Mouse (Mus musculus): ENCODE results near the gene Timm23.
"Not testable (repeated sequence)": the region's sequence is repeated elsewhere in the genome, so short reads cannot be mapped to it uniquely, and the experiment has no call there.

Timm23 gene

DNA sequence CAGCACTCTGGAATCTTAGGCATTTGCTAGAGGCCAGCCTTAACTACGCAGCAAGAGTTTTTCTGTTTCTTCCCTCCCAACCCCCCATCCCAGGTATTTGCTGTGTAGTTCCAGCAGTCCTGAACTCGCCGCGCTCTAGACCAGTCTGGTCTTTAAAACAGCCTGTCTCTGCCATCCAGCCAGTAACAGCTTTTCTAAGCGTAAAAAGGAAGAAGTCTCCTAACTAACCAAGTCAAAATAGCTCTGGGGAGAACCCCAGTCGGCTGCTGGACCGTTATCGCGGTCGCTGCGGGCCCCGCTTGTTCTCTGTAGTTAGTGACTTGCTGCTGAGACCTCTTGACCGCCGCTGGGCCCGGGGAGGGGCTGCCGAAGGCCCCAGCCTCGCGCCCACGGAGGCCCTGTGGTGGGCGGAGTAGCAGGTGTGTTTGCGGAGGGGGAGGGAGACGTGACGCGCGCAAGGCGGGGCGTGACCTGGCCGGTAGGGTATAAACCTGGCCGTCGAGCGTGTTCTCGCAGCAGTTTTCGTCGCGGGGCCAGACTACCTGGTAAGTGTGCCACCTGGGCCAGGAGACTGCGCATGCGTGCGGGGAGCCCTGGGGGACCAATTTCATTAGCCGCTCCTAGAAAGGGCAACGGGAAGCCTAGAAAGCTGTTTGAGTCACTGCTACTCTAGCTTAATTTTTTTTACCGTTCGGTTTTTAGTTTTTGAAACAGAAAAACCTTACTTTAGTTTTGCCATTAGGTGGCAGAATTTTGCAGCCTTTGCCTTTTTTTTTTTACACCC lies 36.2 kb downstream of the Timm23 start:
- peak; percentile 40 to 48 for DNase-seq (ENCODE audit: low spot score in 2 of 2)

DNA sequence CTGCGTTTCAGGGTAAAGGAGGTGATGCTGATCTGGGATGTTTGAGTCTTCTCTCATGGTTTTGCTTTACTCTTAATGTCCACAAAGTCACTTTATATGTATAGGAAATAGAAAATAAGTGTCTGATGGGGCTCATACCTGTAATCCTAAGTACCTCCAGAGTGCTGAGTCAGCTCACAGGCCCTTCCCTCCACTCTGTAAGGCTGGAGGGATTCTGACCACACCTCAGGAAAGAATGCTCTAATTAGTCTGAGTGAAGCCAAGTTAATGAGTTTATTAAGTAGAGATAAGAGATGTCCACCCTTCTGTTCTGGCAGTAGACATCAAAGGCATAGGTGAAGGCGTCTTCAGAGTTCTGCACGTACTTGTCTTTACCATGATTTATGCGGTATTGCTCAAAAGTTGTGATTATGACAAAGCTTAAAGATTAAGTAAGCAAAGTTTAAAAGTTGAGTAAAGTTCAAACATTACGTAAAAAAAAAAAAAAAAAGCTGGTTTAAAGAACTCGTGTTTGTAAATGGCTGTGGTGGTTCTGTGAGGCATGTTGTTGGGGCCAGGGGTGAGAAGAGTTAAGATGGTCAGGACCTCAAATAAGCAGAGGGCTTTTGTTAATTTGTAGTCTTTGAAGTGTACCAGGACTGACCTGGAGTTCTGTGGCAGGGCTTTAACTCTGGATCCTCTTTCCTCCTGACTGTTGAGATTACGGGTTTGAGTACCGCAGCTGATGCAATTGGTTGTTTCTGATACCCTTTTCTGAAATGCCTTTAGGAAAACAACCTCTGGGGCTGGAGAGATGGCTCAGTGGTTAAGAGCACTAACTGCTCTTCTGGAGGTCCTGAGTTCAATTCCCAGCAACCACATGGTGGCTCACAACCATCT lies 37.3 kb downstream of the Timm23 start:
- DNase-seq (ENCODE audit: low spot score in 2 of 2): no peak

GRCm38 (mm10) chr14:32163203-32163888 lies 38.4 kb downstream of the Timm23 start:
- no peak for DNase-seq (ENCODE audit: low spot score in 2 of 2)

DNA sequence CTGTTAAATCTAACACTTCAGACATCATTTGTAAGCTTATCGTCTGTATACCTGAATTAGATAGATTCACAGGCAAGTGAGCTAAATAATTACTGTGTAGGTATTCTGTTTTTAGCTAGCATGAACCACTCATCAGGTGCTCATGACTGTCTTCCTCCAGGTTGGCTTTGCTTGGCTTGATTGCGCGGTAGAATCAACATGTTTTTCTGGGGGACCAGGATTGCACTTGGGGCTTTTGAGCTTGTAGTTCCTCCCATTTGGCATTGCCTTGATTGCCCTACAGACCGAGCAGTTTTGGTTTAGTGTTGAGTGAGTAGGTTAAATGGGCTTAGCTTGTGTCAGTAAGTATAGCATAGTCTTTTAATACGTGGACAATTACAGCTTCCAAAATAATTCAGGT lies 39.5 kb downstream of the Timm23 start:
- DNase-seq (ENCODE audit: low spot score in 2 of 2): no peak

DNA sequence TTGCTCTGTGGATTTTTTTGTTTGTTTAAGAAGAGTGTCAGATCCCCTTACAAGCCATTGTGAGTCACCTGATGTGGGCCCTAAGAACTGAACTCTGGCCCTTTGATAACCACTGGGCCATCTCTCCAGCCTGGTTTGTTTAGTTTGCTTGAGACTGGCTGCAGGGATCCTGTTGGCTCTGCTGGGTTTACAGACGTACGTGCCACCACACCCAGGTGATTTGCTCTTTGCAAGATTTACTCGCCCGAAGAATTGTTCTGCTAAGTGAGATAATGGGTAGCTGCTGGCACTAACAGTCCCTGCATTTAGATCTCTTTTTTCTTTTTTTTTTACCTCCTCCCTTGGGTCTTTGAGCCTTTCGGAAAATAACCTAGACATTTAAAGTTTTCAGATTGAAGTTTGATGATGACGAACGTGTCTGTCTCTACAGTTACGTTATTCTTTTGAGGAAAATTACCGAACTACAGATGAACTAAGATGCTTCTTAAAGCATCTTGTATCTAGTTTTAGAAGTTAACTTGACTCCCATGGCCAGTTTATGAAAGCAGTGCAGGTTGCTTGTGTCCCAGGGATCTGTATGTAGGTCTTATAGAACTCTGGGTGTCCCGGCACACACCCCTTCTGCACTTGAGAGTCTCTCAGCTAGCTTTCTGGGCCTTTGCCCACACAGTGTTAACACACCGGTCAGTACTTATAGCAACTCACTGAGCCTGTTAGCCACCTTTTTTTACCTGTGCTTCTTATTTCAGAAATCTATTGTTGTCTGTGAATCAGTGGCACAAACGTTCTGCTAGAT lies 40.4 kb downstream of the Timm23 start:
- DNase-seq (ENCODE audit: low spot score in 2 of 2): no peak

DNA sequence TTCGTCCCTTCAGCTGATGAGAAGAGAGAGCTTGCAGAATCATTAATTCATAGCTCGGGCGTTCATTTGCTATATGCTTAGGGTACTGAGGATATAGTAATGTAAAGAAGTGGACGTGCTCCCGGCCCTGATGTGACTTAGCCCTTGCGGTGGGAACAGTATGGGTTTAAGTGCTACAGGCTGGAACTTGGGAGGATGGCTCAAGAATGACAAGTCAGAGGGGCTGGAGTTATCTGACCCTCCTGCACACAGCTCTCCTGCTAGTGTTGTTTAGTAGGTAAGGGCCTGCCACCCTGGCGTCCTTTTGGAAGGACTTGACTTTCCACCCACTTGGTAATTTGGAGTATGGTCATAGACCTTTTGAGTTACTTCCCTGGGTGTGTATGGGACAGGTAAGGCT lies 41.1 kb downstream of the Timm23 start:
- no peak for DNase-seq (ENCODE audit: low spot score in 2 of 2)

- DNase-seq (ENCODE audit: low spot score in 2 of 2): peak; percentile 92 to 99
Observed at GRCm38 (mm10) chr14:32159690-32160246, 41.9 kb downstream of the Timm23 start, which contains the start of gene Ncoa4. Gene Ncoa4, plus strand, starts transcription at chr14:32159865.

DNA sequence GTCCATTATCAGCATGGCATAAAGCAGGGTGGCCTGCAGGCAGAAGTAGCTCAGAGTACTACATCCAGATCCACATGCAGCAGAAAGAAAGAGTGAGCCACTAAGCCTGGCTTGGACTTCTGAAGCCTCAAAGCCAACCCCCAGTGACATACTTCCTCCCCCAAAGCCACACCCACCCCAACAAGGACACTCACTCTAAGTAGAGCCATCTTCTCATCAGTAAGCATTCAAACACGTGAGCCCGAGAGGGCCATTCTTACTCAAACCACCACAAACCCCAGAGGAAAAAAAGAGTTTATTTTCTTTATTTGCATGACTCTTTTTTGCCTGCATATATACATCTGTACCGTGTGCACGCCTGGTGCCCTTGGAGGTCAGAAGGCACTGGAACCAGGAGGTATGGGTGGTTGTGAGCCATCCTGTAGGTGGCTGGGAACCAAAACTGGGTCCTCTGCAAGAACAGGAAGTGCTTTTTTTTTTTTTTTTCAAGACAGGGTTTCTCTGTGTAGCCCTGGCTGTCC lies 42.5 kb downstream of the Timm23 start:
- DNase-seq (ENCODE audit: low spot score in 2 of 2): no peak

GRCm38 (mm10) chr14:32154758-32155157 lies 46.9 kb downstream of the Timm23 start:
- no peak for DNase-seq (ENCODE audit: low spot score in 2 of 2)

DNA sequence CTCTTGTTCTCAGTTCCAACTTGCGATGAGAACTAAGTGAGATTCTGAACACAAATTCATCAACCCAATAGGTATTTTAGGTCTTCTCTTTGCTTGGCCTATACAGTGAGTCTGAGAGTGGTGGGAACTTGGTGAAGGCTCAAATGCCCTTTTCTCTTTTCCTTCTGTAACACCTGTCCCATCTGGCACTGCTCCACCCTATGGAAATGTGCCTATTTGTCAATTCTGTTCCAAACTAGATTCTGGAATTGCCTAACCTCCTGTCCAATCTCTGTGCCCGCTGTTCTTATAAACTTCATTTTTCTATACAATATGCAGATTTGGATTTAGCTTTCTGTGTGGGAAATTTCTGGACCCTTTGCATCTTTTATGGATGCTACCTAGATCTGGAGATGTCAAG lies 48.5 kb downstream of the Timm23 start:
- DNase-seq (ENCODE audit: low spot score in 2 of 2): no peak

- no peak for DNase-seq (ENCODE audit: low spot score in 2 of 2)
Observed at GRCm38 (mm10) chr14:32152243-32152965, 49.3 kb downstream of the Timm23 start.

- DNase-seq (ENCODE audit: low spot score in 2 of 2): no peak
Observed at GRCm38 (mm10) chr14:32150872-32151271, 50.8 kb downstream of the Timm23 start.

DNA sequence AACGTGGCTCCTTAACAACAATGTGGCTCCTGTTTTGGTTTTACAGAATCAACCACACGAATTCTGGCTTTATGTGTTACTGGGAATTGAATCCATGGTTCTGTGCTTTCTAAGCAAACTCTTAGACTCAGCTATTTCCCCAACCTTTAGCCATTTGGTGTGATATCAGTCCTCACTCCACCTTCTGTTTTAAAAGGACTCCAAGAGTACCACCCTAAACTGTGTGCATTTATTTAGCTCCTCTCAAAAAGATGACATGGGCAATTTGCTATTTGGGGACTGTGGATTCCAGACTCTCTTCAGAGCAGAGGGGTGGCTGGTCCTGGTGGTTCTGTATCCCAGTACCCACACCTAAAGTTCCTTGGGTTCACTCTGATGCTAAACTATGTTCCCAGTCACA lies 55.1 kb downstream of the Timm23 start:
- no peak for DNase-seq (ENCODE audit: low spot score in 2 of 2)

DNA sequence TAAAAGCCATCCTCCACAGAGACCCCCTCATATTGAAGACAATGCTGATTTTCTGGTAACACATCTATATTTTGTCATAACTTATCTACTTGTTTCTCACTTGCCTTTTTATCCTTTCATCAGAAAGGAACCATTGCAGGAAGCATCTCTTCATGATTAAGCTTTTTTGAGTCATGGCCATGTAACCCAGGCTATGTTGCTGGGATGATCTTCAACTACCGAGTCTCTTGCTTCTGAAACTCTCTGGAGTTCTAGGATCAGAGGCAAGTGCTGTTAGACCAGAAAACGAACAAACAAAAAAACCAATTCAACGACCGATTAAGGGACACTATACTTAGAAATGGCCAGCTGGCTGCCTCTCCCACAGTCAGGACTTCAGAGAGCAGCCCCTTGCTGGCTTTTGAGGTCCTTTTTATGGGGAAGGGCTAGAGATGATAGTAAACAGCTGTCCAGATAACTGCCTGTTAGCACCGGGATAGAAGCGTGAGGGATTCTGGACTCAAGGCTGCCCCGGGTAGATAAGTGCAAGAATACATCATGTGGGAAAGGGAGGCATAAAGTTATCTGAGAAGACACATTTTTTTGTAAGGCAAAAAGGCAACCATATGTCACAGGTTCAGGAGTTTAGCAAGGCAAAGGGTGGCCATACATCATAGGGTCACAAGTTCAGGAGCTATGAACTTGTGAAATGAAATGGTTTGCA lies 55.7 kb downstream of the Timm23 start:
- no peak for DNase-seq (ENCODE audit: low spot score in 2 of 2)

- DNase-seq (ENCODE audit: low spot score in 2 of 2): no peak
Observed at GRCm38 (mm10) chr14:32145401-32145800, 56.3 kb downstream of the Timm23 start.

DNA sequence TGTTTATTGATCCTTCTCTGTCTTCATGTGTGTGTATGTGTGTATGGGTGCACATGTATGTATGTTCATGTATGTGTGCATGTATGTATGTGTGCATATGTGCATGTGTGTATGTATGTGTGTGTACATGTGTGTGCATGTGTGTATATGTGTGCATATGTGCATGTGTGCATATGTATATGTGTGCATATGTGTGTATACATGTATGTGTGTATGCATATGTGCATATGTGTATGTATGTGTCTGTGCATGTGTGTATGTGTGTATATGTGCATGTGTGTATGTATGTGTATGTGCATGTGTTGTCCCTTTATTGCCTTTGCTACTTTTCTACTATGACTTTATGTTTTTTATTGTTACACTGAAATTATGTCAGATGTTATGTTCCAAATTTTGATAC lies 57.0 kb downstream of the Timm23 start:
- no peak for DNase-seq (ENCODE audit: low spot score in 2 of 2)

GRCm38 (mm10) chr14:32141723-32142122 lies 60.0 kb downstream of the Timm23 start, which contains the start of gene Msmb:
Gene Msmb, plus strand, starts transcription at chr14:32142023.
- DNase-seq (ENCODE audit: low spot score in 2 of 2): no peak

DNA sequence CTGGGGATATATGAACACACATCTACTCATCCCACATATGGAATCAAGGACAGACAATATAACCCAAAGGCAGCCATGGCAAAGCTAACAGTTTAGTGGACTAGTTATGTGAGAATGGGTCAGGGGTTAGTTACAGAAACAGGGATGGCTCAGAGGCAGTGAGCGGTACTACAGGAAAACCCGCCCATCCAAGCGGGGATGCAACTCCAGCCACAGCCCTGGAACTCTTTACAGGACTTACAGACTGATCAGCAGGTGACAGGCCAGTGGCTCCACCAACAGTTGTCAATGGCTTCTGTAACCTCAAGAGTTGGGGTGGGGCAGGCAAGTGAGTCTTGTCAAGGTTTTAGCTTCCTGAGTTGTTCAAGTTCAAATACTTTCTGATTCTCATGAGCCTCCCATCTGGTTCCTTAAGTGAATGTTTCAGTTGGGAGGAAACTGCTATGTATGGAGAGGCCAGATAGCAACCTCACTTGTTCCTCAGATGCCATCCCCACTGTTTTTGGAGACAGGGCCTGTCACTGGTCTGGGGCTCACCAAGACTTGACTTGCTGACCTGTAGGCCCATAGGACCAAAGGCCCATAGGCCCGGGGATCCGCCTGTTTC lies 61.2 kb downstream of the Timm23 start:
- no peak for DNase-seq (ENCODE audit: low spot score in 2 of 2)

GRCm38 (mm10) chr14:32136467-32136866 lies 65.2 kb downstream of the Timm23 start:
- DNase-seq (ENCODE audit: low spot score in 2 of 2): not testable (repeated sequence)

Data from cerebellum, postnatal 4 days (tissue).